Mouse (Mus musculus) E14TG2a.4 (cell line): Measurements from ENCODE around the gene Gm3573.
"Not testable (repeated sequence)": the region's sequence is repeated elsewhere in the genome, so short reads cannot be mapped to it uniquely, and the experiment has no call there.

ENCODE experiments used
- CTCF ChIP-seq: conservative IDR thresholded peaks from 2 replicates; pipeline ENCODE4 v1.5.1; 2014; ENCODE audit warnings: low read length
- NANOG ChIP-seq: IDR thresholded peaks from 2 replicates; pipeline ENCODE4 v1.6.1; 2014; ENCODE audit warnings: borderline replicate concordance, low read length, mixed read lengths

GRCm38 (mm10) chr14:42216766-42217537 is 26.4 kb upstream of the Gm3573 start:
- TF ChIP-seq CTCF, NANOG: not testable (repeated sequence)
